Mouse (Mus musculus): ENCODE data around the gene Hoxb8.

GRCm38 (mm10) chr11:96309288-96309687 lies 27.6 kb downstream of the Hoxb8 start:
- no peak for TF ChIP-seq GATA1 (IDR thresholded peaks at IDR 0.05; ENCODE audit: borderline replicate concordance, low read length)
- no peak for TF ChIP-seq FLI1 (IDR thresholded peaks at IDR 0.05; ENCODE audit: low read length)
